Mouse (Mus musculus) embryonic facial prominence, embryonic 11.5 days (tissue): ENCODE data around the gene Pip5kl1. TPM values are rescaled to one million over a fixed set of nuclear protein-coding genes. Genes with fewer than 3 reads are reported as not detected.

Experiments
- ATAC-seq: fragments of 200-750 bp; cut with Nextera tagmentation; replicated peaks from 2 replicates; pipeline ENCODE4 v1.8.0; 2017; ENCODE audit warnings: low read depth; ENCODE audit not compliant: insufficient number of reproducible peaks, low FRiP score, low TSS enrichment
- DNase-seq: peaks from one replicate; pipeline ENCODE4 v3.0.0-alpha.2; 2015; ENCODE audit warnings: low spot score
- H3K27ac ChIP-seq: fragments of 300-500 bp; sonication (generic); replicated peaks from 2 replicates; pipeline ENCODE4 v1.5.1; 2014; ENCODE audit warnings: mild to moderate bottlenecking, low read depth, low read length, control low read depth
- H3K27me3 ChIP-seq: fragments of 300-500 bp; sonication (generic); 2 replicates; pipeline ENCODE4 v1.6.1; 2014; ENCODE audit warnings: mild to moderate bottlenecking, low read length, moderate library complexity, mixed read lengths; ENCODE audit not compliant: control insufficient read depth, insufficient read depth
- H3K36me3 ChIP-seq: fragments of 300-500 bp; sonication (generic); replicated peaks from 2 replicates; pipeline ENCODE4 v1.6.1; 2014; ENCODE audit warnings: low read depth, mild to moderate bottlenecking, low read length, moderate library complexity, mixed read lengths; ENCODE audit not compliant: control insufficient read depth, insufficient read depth
- H3K4me1 ChIP-seq: fragments of 300-500 bp; sonication (generic); 2 replicates; pipeline ENCODE4 v1.6.1; 2014; ENCODE audit warnings: low read length, mixed read lengths; ENCODE audit not compliant: control insufficient read depth, insufficient read depth
- H3K4me2 ChIP-seq: fragments of 300-500 bp; sonication (generic); 2 replicates; pipeline ENCODE4 v1.6.1; 2014; ENCODE audit warnings: low read depth, mild to moderate bottlenecking, control low read depth, low read length, moderate library complexity
- H3K4me3 ChIP-seq: fragments of 300-500 bp; sonication (generic); 2 replicates; pipeline ENCODE4 v1.5.1; 2014; ENCODE audit warnings: low read depth, low read length, control low read depth
- H3K9ac ChIP-seq: fragments of 300-500 bp; sonication (generic); replicated peaks from 2 replicates; pipeline ENCODE4 v1.6.1; 2014; ENCODE audit warnings: mild to moderate bottlenecking, control low read depth, low read length
- H3K9me3 ChIP-seq: fragments of 300-500 bp; sonication (generic); replicated peaks from 2 replicates; pipeline ENCODE4 v1.6.1; 2016; ENCODE audit warnings: mild to moderate bottlenecking, low read length, inconsistent platforms, mixed read lengths; ENCODE audit not compliant: control insufficient read depth
- WGBS: fragments of 180-500 bp; shearing (Covaris S2); extraction: QIAGEN DNeasy Blood & Tissue Kit; methylation state at CpG from one replicate; pipeline ENCODE4 v1.1.7; 2014; 5-methylcytosine and 5-hydroxymethylcytosine counted together
- polyA plus RNA-seq: library from polyadenylated mRNA; unstranded; fragments of >200 nt; fragmentation: Nextera tagmentation; extraction: Ambion mirVana; gene quantifications from 2 replicates; pipeline ENCODE4 v1.2.1, GENCODE M21; 2014

Gene Pip5kl1
- polyA plus RNA-seq, 1 experiment from 2014 or later: 3.3 TPM

DNA sequence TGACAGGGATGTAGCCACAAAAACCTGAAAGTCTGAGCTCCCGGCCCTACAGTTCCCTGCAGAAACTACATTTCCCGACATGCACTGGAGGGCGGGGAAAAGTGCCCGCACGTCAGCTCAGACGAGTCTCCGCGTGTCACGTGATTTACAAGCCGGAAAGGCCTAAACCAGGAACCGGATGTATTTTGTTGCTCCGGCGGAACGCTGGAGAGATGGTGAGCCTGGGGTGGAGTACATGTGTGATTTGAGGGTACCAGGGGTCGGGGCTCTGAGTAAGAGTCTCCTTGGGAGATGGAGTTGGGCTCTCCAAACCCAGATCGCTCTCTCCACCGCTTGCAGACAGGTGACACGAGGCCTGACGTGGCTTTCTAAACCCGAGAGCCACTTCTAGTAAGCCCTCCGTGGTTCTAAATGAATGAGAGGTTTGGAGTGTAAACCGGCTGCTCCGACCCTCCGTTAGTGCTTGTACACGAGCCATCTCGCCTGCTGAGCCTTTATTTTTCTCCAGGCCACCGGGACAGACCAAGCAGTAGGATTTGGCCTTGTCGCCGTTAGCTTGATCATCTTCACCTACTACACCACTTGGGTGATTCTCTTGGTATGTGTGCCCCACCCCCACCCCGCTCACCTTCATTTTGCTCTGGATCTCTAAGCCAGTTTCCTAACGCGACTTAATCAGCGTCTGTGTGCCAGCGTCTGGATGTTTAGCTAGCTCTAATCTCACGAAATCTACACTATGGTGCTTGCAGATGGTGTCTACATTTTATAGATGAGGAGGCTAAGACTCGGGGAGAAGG, 3.7 kb upstream of the Pip5kl1 start, which contains the start of gene Dpm2:
Gene Dpm2, plus strand, starts transcription at position 161 of the 797 bp plus-strand sequence.
- WGBS: 1% methylated on average over 36 of the region's 36 CpGs
- Histone ChIP-seq H3K4me2 (peak within 1 kb of the TSS; percentile 83), H3K9me3 (no peaks in the 10 kb centered on the region), H3K36me3 (peaks cover 9% of the 10 kb centered on the region), H3K27ac (no peak within 1 kb of the TSS), H3K27me3 (no peaks in the 10 kb centered on the region), H3K4me3 (peak within 1 kb of the TSS; percentile 72), H3K9ac (peak within 1 kb of the TSS; percentile 79), H3K4me1 (no peaks in the 10 kb centered on the region)
- peak; percentile 95 for DNase-seq
- ATAC-seq: peak; percentile 49

DNA sequence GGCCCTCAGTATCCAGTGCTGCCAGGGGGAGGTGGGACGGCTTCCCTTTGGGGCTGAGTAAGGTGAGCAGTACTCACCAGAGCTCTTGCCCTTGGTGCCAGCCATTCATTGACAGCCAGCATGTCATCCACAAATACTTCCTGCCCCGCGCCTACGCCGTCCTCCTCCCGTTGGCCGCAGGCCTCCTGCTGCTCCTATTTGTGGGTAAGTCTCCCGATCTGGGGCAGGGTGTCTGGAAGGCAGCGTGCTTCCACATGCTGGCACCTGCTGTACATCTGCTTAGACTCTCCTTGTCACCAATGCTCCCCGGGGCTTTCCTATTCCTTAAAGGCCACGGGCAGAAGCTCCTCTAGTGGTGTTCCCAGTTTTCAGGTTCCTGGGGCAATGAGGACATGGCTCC, 2.4 kb upstream of the Pip5kl1 start:
- DNase-seq (no peak), ATAC-seq (no peak)
- H3K9me3 ChIP-seq: no peaks in the 10 kb centered on the region
- no peak overlapping the region for H3K4me3 ChIP-seq
- H3K27ac ChIP-seq: no peak overlapping the region
- H3K9ac ChIP-seq: no peak overlapping the region
- H3K27me3 ChIP-seq: no peaks in the 10 kb centered on the region
- no peak overlapping the region for H3K4me2 ChIP-seq
- H3K36me3 ChIP-seq: peaks cover 9% of the 10 kb centered on the region
- no peaks in the 10 kb centered on the region for H3K4me1 ChIP-seq
- WGBS: 91% methylated on average over 11 of the region's 11 CpGs

GRCm38 (mm10) chr2:32574901-32575585, 446 bp downstream of the Pip5kl1 start:
- H3K4me2 ChIP-seq: peak overlapping the region; percentile 83
- no peaks in the 10 kb centered on the region for H3K9me3 ChIP-seq
- H3K36me3 ChIP-seq: no peaks in the 10 kb centered on the region
- no peak overlapping the region for H3K27ac ChIP-seq
- DNase-seq (peak; percentile 81), ATAC-seq (no peak)
- H3K27me3 ChIP-seq: peaks cover 7% of the 10 kb centered on the region; the same call in 1 of the 2 replicates
- H3K4me1 ChIP-seq: no peaks in the 10 kb centered on the region
- peak overlapping the region; percentile 41 for H3K9ac ChIP-seq
- H3K4me3 ChIP-seq: peak overlapping the region; percentile 51
- 1% methylated on average over 26 of the region's 26 CpGs for WGBS

GRCm38 (mm10) chr2:32575586-32576160, 1.1 kb downstream of the Pip5kl1 start, which contains the start of gene 9430097D07Rik:
9430097D07Rik (minus strand) TSS chr2:32575684.
- H3K36me3 ChIP-seq: no peaks in the 10 kb centered on the region

DNA sequence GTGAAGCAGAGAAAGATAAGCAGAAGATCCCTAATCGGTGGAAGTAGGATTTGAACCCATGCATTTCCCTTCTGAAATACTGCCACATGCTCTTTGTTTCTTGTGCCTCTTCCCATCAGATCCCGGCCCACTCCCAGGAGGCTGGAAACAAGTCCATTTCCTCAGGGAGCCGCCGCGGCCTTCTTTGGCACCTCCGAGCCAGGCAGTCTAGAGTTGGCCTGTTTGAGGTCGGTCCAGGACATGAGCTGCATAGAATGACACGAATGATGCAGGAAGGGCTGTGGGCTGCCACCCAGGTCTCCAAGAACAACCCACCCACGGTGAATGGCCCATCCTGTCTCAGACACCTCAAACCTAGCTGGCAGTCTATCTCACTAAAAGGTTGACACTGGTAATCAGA, 1.9 kb downstream of the Pip5kl1 start:
- 86% methylated on average over 9 of the region's 9 CpGs for WGBS
- no peaks in the 10 kb centered on the region for H3K9me3 ChIP-seq
- no peak overlapping the region for H3K4me3 ChIP-seq
- H3K27me3 ChIP-seq: peaks cover 7% of the 10 kb centered on the region; the same call in 1 of the 2 replicates
- ATAC-seq: no peak
- no peak overlapping the region for H3K4me2 ChIP-seq
- no peak overlapping the region for H3K9ac ChIP-seq
- no peaks in the 10 kb centered on the region for H3K36me3 ChIP-seq
- H3K27ac ChIP-seq: no peak overlapping the region
- no peaks in the 10 kb centered on the region for H3K4me1 ChIP-seq
- no peak for DNase-seq

More at GRCm38 (mm10) chr2:32575586-32576160, 1.1 kb downstream of the Pip5kl1 start, which contains the start of gene 9430097D07Rik:
- H3K4me1 ChIP-seq: no peaks in the 10 kb centered on the region
- peaks cover 7% of the 10 kb centered on the region; the same call in 1 of the 2 replicates for H3K27me3 ChIP-seq
- ATAC-seq: peak; percentile 50; the same call in 1 of the 2 replicates
- WGBS: 6% methylated on average over 28 of the region's 28 CpGs
- peak within 1 kb of the TSS; percentile 51 for H3K4me3 ChIP-seq
- H3K9ac ChIP-seq: peak within 1 kb of the TSS; percentile 41
- DNase-seq: peak; percentile 84
- H3K9me3 ChIP-seq: no peaks in the 10 kb centered on the region
- peak within 1 kb of the TSS; percentile 83 for H3K4me2 ChIP-seq
- H3K27ac ChIP-seq: no peak within 1 kb of the TSS

DNA sequence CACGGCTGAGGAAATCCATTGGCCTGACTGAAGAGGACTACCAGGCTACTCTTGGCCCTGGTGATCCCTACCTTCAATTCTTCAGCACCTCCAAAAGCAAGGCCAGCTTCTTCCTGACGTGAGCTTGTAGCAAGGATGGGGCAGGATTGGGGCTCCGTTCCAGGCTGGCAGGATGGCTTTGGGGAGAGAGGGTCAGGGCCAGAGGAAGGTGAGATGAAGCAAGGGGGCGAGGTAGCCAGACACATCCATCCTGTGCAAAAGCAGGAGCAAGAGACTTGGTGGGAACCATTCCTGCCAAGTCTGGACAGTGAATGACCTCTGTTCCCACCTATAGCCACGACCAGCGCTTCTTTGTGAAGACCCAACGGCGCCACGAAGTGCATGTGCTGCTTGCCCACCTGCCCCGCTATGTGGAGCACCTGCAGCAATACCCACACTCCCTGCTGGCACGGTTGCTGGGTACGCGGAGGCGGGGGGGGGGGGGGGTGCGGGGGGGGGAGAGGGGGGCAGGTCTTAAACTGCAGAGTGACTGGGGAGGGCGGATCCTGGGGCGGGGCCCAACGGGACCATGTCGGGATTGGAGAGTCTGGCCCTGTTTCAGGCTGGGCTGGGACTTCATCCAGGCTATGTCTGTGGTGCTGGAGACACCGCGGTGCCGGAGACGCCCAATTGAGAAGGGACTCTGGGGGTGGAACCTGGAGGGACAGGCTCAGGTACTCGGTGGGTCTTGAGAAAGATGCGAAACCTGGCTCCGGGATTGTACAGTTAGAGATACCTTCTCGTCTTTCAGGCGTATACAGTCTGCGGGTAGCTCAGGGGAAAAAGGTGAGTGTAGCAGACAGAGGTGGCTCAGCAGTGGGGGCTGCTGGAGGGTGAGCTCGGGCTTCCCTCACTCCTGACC, 3.8 kb downstream of the Pip5kl1 start:
- H3K4me3 ChIP-seq: no peak overlapping the region
- H3K4me2 ChIP-seq: no peak overlapping the region
- no peak overlapping the region for H3K27ac ChIP-seq
- peaks cover 7% of the 10 kb centered on the region; the same call in 1 of the 2 replicates for H3K27me3 ChIP-seq
- H3K9me3 ChIP-seq: no peaks in the 10 kb centered on the region
- H3K9ac ChIP-seq: no peak overlapping the region
- no peaks in the 10 kb centered on the region for H3K36me3 ChIP-seq
- ATAC-seq (no peak), DNase-seq (no peak)
- no peaks in the 10 kb centered on the region for H3K4me1 ChIP-seq
- 42% methylated on average over 25 of the region's 30 CpGs for WGBS

- Histone ChIP-seq H3K27me3 (peaks cover 7% of the 10 kb centered on the region; the same call in 1 of the 2 replicates), H3K4me3 (peak overlapping the region; percentile 22)
- WGBS: 36% methylated on average over 19 of the region's 19 CpGs
Measured at GRCm38 (mm10) chr2:32581450-32582095, 7.0 kb downstream of the Pip5kl1 start.

More at GRCm38 (mm10) chr2:32581450-32582095, 7.0 kb downstream of the Pip5kl1 start:
- no peak overlapping the region for H3K27ac ChIP-seq
- ATAC-seq: no peak
- H3K36me3 ChIP-seq: no peaks in the 10 kb centered on the region
- no peak overlapping the region for H3K9ac ChIP-seq
- H3K9me3 ChIP-seq: no peaks in the 10 kb centered on the region
- DNase-seq: peak; percentile 76
- H3K4me2 ChIP-seq: peak overlapping the region; percentile 16
- no peaks in the 10 kb centered on the region; the same call in 1 of the 2 replicates for H3K4me1 ChIP-seq
